Mouse (Mus musculus): ENCODE data around the gene Twnk.

Gene Twnk

DNA sequence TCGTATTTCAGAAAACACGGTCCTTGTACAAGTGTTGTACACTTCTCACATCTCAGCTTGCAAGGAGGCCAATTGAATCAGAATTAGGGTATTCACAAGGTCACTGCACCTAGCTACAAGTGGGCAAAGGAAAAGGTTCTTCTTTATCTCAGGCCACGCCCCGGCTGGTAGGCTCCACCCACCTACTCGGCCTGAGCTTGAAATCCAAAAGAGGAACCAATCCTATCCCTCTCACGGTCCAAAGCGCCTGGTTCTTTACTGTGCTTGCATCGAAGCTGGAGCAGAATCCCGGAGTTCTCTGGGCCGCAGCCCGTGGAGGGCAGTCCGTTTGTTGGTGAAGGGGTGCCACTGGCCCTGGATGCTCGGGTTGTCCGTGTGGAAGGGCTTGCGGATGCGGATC, at the start of gene Twnk:
Gene Twnk, plus strand, starts transcription at position 220 of the 400 bp plus-strand sequence.
- no peak for DNase-seq (ENCODE audit: extremely low spot score, low read depth, low spot score)

DNA sequence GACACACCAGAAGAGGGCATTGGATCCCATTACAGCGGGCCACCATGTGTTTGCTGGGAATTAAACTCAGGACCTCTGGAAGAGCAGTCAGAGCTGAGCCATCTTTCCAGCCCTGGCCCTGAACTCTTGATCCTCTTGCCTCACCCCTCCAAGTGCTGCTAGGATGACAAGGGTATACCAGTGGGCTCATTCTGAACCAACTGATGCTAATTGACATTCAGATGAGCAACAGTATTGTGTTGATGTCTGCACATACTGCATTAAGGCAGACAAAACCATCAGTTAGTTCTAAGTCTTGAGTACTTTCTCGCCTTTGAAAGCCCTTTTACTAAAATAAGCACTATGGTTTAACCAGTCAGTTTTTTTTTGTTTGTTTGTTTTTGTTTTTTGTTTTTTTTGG, 45.8 kb upstream of the Twnk start:
- no peak for DNase-seq (ENCODE audit: extremely low spot score, low read depth, low spot score)

GRCm38 (mm10) chr19:44965978-44966377, 39.5 kb upstream of the Twnk start:
- no peak for DNase-seq (ENCODE audit: extremely low spot score, low read depth, low spot score)

DNA sequence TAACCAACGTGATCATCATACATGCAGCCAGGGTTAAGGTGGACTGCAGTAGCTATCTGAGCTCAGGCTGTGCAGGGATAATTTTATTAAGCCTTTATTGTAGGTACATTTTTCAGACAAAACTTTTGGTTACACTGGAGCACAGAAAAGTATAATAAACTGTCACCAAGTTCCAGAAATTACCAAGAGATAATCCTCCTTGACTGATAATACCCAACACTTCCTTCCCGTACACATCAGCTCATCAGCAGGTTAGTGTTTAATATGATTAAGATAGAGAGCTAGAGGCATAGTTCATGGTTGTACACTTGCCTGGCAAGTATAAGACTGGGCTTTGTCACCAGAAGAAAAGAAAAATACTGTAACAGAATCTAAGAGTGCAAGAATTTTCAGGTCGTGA, 37.1 kb upstream of the Twnk start:
- DNase-seq (ENCODE audit: extremely low spot score, low read depth, low spot score), result no peak

DNA sequence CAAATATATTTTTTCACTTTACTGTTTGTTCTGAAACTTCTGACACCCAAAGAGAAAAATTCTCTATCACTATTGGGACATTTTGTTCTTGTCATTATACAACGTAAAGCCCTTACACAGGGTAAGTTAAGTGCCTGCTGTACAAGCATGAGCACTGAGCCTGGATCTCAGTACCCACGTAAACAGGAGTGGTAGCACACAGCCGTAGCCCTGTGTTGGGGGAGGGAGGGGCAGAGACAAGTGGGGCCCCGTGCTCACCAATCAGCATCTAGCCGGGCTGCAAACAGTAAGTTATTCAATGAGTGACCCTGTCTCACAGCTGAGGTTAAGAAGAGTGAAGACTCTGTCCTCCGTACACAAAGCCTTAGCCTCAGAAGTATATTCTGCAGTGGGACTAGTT, 28.8 kb upstream of the Twnk start:
- no peak for DNase-seq (ENCODE audit: extremely low spot score, low read depth, low spot score)

DNA sequence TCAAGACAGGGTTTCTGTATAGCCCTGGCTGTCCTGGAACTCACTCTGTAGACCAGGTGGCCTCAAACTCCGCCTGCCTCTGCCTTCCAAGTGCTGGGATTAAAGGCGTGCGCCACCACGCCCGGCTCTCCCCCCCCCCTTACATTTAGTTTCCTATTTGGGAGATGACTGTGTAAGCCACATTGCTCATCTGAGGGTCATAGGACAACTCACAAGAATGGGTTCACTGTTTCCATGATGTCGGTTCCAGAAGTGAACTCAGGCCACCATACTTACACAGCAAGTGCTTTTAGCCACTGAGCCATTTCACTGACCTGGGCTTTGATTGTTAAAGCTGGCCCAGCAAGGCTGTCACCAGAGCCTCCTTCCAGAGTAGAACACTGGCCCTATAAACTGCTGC, 28.3 kb upstream of the Twnk start:
- DNase-seq (ENCODE audit: extremely low spot score, low read depth, low spot score), result no peak

DNA sequence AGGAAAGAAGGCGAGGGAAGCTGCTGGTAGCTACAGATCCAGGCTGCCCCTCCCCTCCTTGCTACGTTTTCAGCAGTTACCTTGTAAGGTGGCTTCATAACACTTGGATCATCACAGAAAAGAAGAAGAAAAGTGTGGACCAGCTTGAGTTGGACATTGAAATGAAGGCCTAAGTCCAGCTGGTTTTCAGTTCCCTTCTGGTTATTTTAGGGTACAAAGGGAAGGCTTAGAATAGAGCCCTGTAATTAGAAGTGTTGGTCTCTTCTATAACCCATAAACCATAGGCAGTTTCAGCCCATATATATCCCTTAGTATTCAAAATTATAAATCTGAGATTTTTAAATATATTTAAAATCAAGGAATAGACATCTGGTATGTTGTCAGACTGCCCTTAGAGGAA, 24.7 kb upstream of the Twnk start:
- DNase-seq (ENCODE audit: extremely low spot score, low read depth, low spot score), result no peak

GRCm38 (mm10) chr19:44982477-44983115, 22.9 kb upstream of the Twnk start:
- no peak for DNase-seq (ENCODE audit: extremely low spot score, low read depth, low spot score)

GRCm38 (mm10) chr19:44983366-44983765, 22.1 kb upstream of the Twnk start:
- DNase-seq (ENCODE audit: extremely low spot score, low read depth, low spot score), result no peak

- no peak for DNase-seq (ENCODE audit: extremely low spot score, low read depth, low spot score)
Observed at GRCm38 (mm10) chr19:44984420-44984819, 21.0 kb upstream of the Twnk start.

DNA sequence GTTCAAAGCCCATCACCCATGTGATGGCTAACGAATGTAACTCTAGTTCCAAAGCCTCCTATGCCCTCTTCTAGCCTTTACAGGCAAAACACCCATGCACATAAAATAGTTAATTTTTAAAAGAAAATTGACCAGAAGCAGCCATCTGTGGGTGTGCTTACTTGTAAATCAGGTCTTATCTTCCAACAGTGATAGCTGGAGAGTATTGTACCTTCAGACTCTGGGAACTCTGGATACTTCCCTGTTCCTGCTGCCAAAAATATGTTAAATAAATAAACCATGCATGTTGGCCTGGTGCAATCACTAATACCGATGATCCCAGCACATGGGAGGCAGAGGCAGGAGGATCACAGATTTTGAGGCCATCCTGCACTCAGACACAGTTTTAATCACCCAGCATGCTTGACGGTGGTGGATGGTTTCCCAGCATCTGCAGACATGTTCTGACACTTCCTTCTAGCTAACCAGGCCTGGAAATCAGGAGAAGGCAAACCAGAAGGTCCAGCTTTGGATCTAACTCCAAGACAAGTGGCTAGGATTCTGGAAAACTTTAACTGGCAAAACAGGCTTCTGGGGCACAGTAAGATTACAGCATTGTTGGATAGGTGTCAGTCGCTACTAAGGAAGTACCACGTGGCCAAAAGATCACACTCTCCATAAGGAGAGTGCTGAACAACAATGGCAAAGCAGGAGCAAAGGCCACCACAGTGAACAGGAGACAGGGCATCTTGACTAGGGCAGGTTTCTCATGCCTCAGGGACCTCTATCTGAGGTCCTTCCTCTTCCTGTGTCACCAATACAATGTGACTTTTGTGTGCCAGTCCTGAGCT, 20.1 kb upstream of the Twnk start:
- no peak for DNase-seq (ENCODE audit: extremely low spot score, low read depth, low spot score)

- DNase-seq (ENCODE audit: extremely low spot score, low read depth, low spot score), result no peak
Observed at GRCm38 (mm10) chr19:44987004-44987403, 18.5 kb upstream of the Twnk start.

DNA sequence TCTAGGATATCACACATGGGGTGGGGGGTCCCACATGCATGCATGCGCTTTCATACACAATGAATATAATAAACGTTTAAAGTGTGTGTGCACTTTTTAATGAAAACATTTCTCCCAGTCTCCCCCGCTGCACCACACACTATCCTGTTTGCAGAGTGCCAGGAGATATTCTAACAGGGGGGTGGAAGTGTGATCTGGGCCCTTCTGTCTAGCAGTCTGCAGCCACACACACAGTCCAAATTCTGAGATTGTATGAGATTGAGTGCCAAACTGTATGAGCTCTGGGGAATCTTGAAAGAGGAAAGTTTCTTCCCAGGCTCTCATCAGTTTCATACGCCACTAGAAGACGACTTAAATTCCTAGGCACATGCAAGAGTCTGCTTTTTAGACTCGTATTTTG, 17.6 kb upstream of the Twnk start:
- no peak for DNase-seq (ENCODE audit: extremely low spot score, low read depth, low spot score)

- no peak for DNase-seq (ENCODE audit: extremely low spot score, low read depth, low spot score)
Observed at GRCm38 (mm10) chr19:44988321-44988720, 17.1 kb upstream of the Twnk start.

- DNase-seq (ENCODE audit: extremely low spot score, low read depth, low spot score), result no peak
Observed at GRCm38 (mm10) chr19:44988831-44989566, 16.5 kb upstream of the Twnk start, which contains the start of gene Sema4g. Sema4g (plus strand) TSS chr19:44989101.

- DNase-seq (ENCODE audit: extremely low spot score, low read depth, low spot score), result no peak
Observed at GRCm38 (mm10) chr19:44989567-44990495, 15.6 kb upstream of the Twnk start.

GRCm38 (mm10) chr19:44991031-44991430, 14.4 kb upstream of the Twnk start:
- no peak for DNase-seq (ENCODE audit: extremely low spot score, low read depth, low spot score)

DNA sequence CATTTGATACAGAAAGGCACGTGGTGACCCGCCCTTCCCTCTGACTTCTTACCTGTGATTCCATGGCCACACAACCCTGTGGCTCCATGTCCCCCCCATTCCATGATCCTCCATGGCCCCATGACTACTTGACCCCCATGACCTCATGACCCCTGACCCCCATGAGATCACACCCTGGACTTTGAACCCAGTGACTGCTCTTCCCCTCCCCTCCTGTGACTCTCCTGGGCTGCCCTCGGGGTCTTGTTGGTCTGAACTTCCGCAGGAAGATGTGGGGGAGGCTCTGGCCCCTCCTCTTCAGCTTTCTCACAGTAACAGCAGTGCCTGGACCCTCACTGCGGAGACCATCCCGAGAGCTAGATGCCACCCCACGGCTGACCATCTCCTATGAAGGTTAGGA, 13.2 kb upstream of the Twnk start:
- DNase-seq (ENCODE audit: extremely low spot score, low read depth, low spot score), result no peak

- DNase-seq (ENCODE audit: extremely low spot score, low read depth, low spot score), result no peak
Observed at GRCm38 (mm10) chr19:44992712-44993111, 12.8 kb upstream of the Twnk start.

GRCm38 (mm10) chr19:44997786-44998185, 7.7 kb upstream of the Twnk start:
- no peak for DNase-seq (ENCODE audit: extremely low spot score, low read depth, low spot score)

GRCm38 (mm10) chr19:44999647-45000046, 5.8 kb upstream of the Twnk start:
- DNase-seq (ENCODE audit: extremely low spot score, low read depth, low spot score), result no peak
